ENCODE assay signal across 8 mouse cellular contexts in genomic region chr8:122556030-122557009, GRCm38 (mm10). TPM values are rescaled to one million over a fixed set of nuclear protein-coding genes. Genes with fewer than 3 reads are reported as not detected.
A peak's percentile ranks its signal among the peaks of the same experiment; 100 is the strongest.
DNase-seq lines count a peak whose midpoint lies in the region; ATAC-seq and TF ChIP-seq lines count a peak whose summit lies in the region.

No protein-coding gene starts in this region.

- peak overlapping the region; percentile 62; the same call in 1 of the 2 replicates for H3K27ac ChIP-seq in embryonic facial prominence, embryonic 11.5 days (replicated peaks; ENCODE audit: low read depth, low read length)
- peak overlapping the region; percentile 62 for H3K27ac ChIP-seq in limb, embryonic 14.5 days (replicated peaks; ENCODE audit: low read depth, low read length)

- no peaks in the 10 kb centered on the region for H3K27me3 ChIP-seq in embryonic facial prominence, embryonic 11.5 days (ENCODE audit: control insufficient read depth, insufficient read depth, low read length)
- H3K27me3 ChIP-seq in limb, embryonic 14.5 days (ENCODE audit: control insufficient read depth, insufficient read depth, low read length) = no peaks in the 10 kb centered on the region

- no peak for TF ChIP-seq POLR2A in limb, embryonic 14.5 days (IDR thresholded peaks at IDR 0.05; ENCODE audit: borderline replicate concordance, extremely low read depth, insufficient read depth, insufficient read length)

- ATAC-seq in embryonic facial prominence, embryonic 11.5 days (replicated peaks; ENCODE audit: insufficient number of reproducible peaks, low FRiP score, low TSS enrichment, low read depth) = no peak
- ATAC-seq in limb, embryonic 14.5 days (ENCODE audit: low FRiP score, low read depth) = no peak

- peak; percentile 52 for DNase-seq in ovary, postnatal 36 days (ENCODE audit: low spot score)
- no peak for DNase-seq in ovary, postnatal 14 days (ENCODE audit: low spot score)
- no peak for DNase-seq in embryonic facial prominence, embryonic 11.5 days (ENCODE audit: low spot score)
- peak; percentile 65 to 70 for DNase-seq in heart, postnatal 10 days
- no peak for DNase-seq in limb, embryonic 14.5 days (ENCODE audit: low spot score)
- DNase-seq in natural killer cell, adult 2 months (ENCODE audit: low spot score in 2 of 2) = peak; percentile 71 to 78
- no peak for DNase-seq in cerebellum, adult 18-20 months
- DNase-seq in layer of hippocampus, adult 11-12 months (ENCODE audit: low spot score) = no peak

- no peaks in the 10 kb centered on the region for H3K36me3 ChIP-seq in embryonic facial prominence, embryonic 11.5 days (replicated peaks; ENCODE audit: control insufficient read depth, insufficient read depth, low read depth, low read length)
- H3K36me3 ChIP-seq in limb, embryonic 14.5 days (ENCODE audit: control insufficient read depth, insufficient read depth, low read length) = no peaks in the 10 kb centered on the region

- peak overlapping the region; percentile 25; the same call in 1 of the 2 replicates for H3K9ac ChIP-seq in embryonic facial prominence, embryonic 11.5 days (replicated peaks; ENCODE audit: low read length)
- no peak overlapping the region for H3K9ac ChIP-seq in limb, embryonic 14.5 days (ENCODE audit: low read depth, low read length, severe bottlenecking)

- 66% methylated on average over 12 of the region's 12 CpGs for WGBS in embryonic facial prominence, embryonic 11.5 days
- 59% methylated on average over 12 of the region's 12 CpGs for WGBS in limb, embryonic 14.5 days

- H3K9me3 ChIP-seq in embryonic facial prominence, embryonic 11.5 days (replicated peaks; ENCODE audit: control insufficient read depth, low read length) = no peaks in the 10 kb centered on the region
- H3K9me3 ChIP-seq in limb, embryonic 14.5 days (ENCODE audit: control insufficient read depth, low read length) = no peaks in the 10 kb centered on the region

- H3K4me2 ChIP-seq in embryonic facial prominence, embryonic 11.5 days (ENCODE audit: low read depth, low read length) = no peak overlapping the region; the same call in 1 of the 2 replicates
- no peak overlapping the region for H3K4me2 ChIP-seq in limb, embryonic 14.5 days (replicated peaks; ENCODE audit: low read depth, low read length, severe bottlenecking)

- H3K4me1 ChIP-seq in embryonic facial prominence, embryonic 11.5 days (ENCODE audit: control insufficient read depth, insufficient read depth, low read length) = peaks cover 4% of the 10 kb centered on the region
- H3K4me1 ChIP-seq in limb, embryonic 14.5 days (ENCODE audit: control insufficient read depth, insufficient read depth, low read length) = peaks cover 16% of the 10 kb centered on the region

- H3K4me3 ChIP-seq in embryonic facial prominence, embryonic 11.5 days (ENCODE audit: low read depth, low read length) = no peak overlapping the region
- no peak overlapping the region for H3K4me3 ChIP-seq in limb, embryonic 14.5 days (replicated peaks; ENCODE audit: low read length)

- intact Hi-C loops in heart, postnatal 10 days (cut with DNase I) = no loop called here

RNA-seq across cellular contexts. Expression of gene Piezo1, which starts 5.2 kb away (rescaled TPM):
- polyA plus RNA-seq in embryonic facial prominence, embryonic 11.5 days (2014; fragmentation: Nextera tagmentation; extraction: Ambion mirVana) = 3.4 and 5.9 TPM in 2 replicates
- 10 to 100 TPM; 40.3 to 43.3 TPM for total RNA-seq in heart, postnatal 10 days (2021)
- 93.3 and 120 TPM in 2 replicates for polyA plus RNA-seq in limb, embryonic 14.5 days (2012; rRNA removed)
- 20.4 and 20.7 TPM in 2 replicates for polyA plus RNA-seq in limb, embryonic 14.5 days (2014; fragmentation: Nextera tagmentation; extraction: Ambion mirVana)

RNA-seq across cellular contexts. Expression of gene Cdt1, which starts 11.5 kb away (rescaled TPM):
- polyA plus RNA-seq in embryonic facial prominence, embryonic 11.5 days (2014; fragmentation: Nextera tagmentation; extraction: Ambion mirVana) = 31.6 and 32.1 TPM in 2 replicates
- total RNA-seq in heart, postnatal 10 days (2021) = 10 to 100 TPM in 1 of 2 experiments, 1 to 10 TPM in 1; 9.7 to 14.0 TPM
- polyA plus RNA-seq in limb, embryonic 14.5 days (2012; rRNA removed) = 79.0 and 103 TPM in 2 replicates
- polyA plus RNA-seq in limb, embryonic 14.5 days (2014; fragmentation: Nextera tagmentation; extraction: Ambion mirVana) = 34.0 and 34.2 TPM in 2 replicates

RNA-seq across cellular contexts. Expression of gene Aprt, which starts 20.4 kb away (rescaled TPM):
- 246 and 268 TPM in 2 replicates for polyA plus RNA-seq in embryonic facial prominence, embryonic 11.5 days (2014; fragmentation: Nextera tagmentation; extraction: Ambion mirVana)
- total RNA-seq in heart, postnatal 10 days (2021) = 10 to 100 TPM; 37.9 to 41.8 TPM
- 199 and 217 TPM in 2 replicates for polyA plus RNA-seq in limb, embryonic 14.5 days (2012; rRNA removed)
- 348 and 382 TPM in 2 replicates for polyA plus RNA-seq in limb, embryonic 14.5 days (2014; fragmentation: Nextera tagmentation; extraction: Ambion mirVana)

RNA-seq across cellular contexts. Expression of gene Galns, which starts 54.9 kb away (rescaled TPM):
- polyA plus RNA-seq in embryonic facial prominence, embryonic 11.5 days (2014; fragmentation: Nextera tagmentation; extraction: Ambion mirVana) = 4.3 and 6.6 TPM in 2 replicates
- 1 to 10 TPM; 6.6 to 7.1 TPM for total RNA-seq in heart, postnatal 10 days (2021)
- 14.7 and 17.1 TPM in 2 replicates for polyA plus RNA-seq in limb, embryonic 14.5 days (2012; rRNA removed)
- 12.0 and 12.7 TPM in 2 replicates for polyA plus RNA-seq in limb, embryonic 14.5 days (2014; fragmentation: Nextera tagmentation; extraction: Ambion mirVana)

RNA-seq across cellular contexts. Expression of gene Trappc2l, which starts 55.1 kb away (rescaled TPM):
- polyA plus RNA-seq in embryonic facial prominence, embryonic 11.5 days (2014; fragmentation: Nextera tagmentation; extraction: Ambion mirVana) = 38.1 and 43.6 TPM in 2 replicates
- total RNA-seq in heart, postnatal 10 days (2021) = 10 to 100 TPM; 54.7 to 57.4 TPM
- 96.8 and 129 TPM in 2 replicates for polyA plus RNA-seq in limb, embryonic 14.5 days (2012; rRNA removed)
- 70.2 and 70.5 TPM in 2 replicates for polyA plus RNA-seq in limb, embryonic 14.5 days (2014; fragmentation: Nextera tagmentation; extraction: Ambion mirVana)

Comparison
In these comparisons a context has a peak if more than half of its experiments do, and no peak if none do; other contexts are left out.
1. DNase-seq: peak in ovary, postnatal 36 days (single experiment), heart, postnatal 10 days (2 of 2) and natural killer cell, adult 2 months (2 of 2); none in ovary, postnatal 14 days (single experiment), embryonic facial prominence, embryonic 11.5 days (single experiment), limb, embryonic 14.5 days (single experiment), cerebellum, adult 18-20 months (0 of 2) and layer of hippocampus, adult 11-12 months (single experiment).